Comparison of ENCODE assay signal across 19 mouse cellular contexts in genomic region chr5:107283935-107284524, GRCm38 (mm10). TPM values are rescaled to one million over a fixed set of nuclear protein-coding genes. Genes with fewer than 3 reads are reported as not detected.
DNase-seq lines count a peak whose midpoint lies in the region; ATAC-seq and TF ChIP-seq lines count a peak whose summit lies in the region.
"Had no signal": no experiment of that assay in that cellular context is flagged by ENCODE, and none has a peak within 500 bp of the region (broad histone marks: within the 10 kb centered on the region; RNA-seq: fewer than 3 reads in every experiment).

No protein-coding gene starts in this region.

- H3K79me2 ChIP-seq in heart, adult 2 months (replicated peaks; ENCODE audit: control insufficient read depth, insufficient read depth, low read length) = peaks cover 11% of the 10 kb centered on the region

- 49% methylated on average over 10 of the region's 10 CpGs for WGBS in heart, adult 2 months
- 74% methylated on average over 10 of the region's 10 CpGs for WGBS in heart, embryonic 10.5 days

- 0 out of 2 replicates have a peak, but pooled peaks have one; percentile 10 for TF ChIP-seq EP300 in heart, adult 2 months (IDR thresholded peaks at IDR 0.05; ENCODE audit: insufficient read depth, low read depth, low read length)

- no peak for ATAC-seq in inflammation-experienced regulatory T-cells, adult 6 months
- ATAC-seq: forebrain, embryonic 16.5 days; intestine, embryonic 16.5 days had no signal

- DNase-seq in heart, adult 2 months = no peak
- no peak for DNase-seq in heart, embryonic 10.5 days (ENCODE audit: low spot score)
- DNase-seq in lung, postnatal 10 days = peak; percentile 39
- no peak for DNase-seq in lung, postnatal 14 days
- DNase-seq in gastrocnemius, adult 2 months = peak; percentile 65
- no peak for DNase-seq in retina, embryonic 14.5 days (ENCODE audit: low spot score)
- DNase-seq: cerebellum, adult 18-20 months; embryo, embryonic 11 days; retina, postnatal 1 day; thymus, adult 18-20 months had no signal

- no peak overlapping the region for H3K4me3 ChIP-seq in heart, adult 2 months
- no peak overlapping the region for H3K4me3 ChIP-seq in heart, embryonic 10.5 days
- H3K4me3 ChIP-seq in gastrocnemius, adult 2 months = peak overlapping the region; percentile 29
- H3K4me3 ChIP-seq: hindbrain, embryonic 10.5 days; limb, embryonic 15.5 days; midbrain, embryonic 10.5 days; neural tube, embryonic 15.5 days had no signal

- H3K4me1 ChIP-seq in heart, adult 2 months (ENCODE audit: control insufficient read depth, insufficient read depth, low read length) = peaks cover 26% of the 10 kb centered on the region
- peaks cover 20% of the 10 kb centered on the region for H3K4me1 ChIP-seq in heart, embryonic 10.5 days

- H3K36me3 ChIP-seq in heart, adult 2 months (ENCODE audit: control insufficient read depth, insufficient read depth, low read length) = peaks cover 13% of the 10 kb centered on the region
- H3K36me3 ChIP-seq in heart, embryonic 10.5 days = peaks cover 14% of the 10 kb centered on the region
- H3K36me3 ChIP-seq: hindbrain, embryonic 10.5 days; midbrain, embryonic 10.5 days; neural tube, embryonic 15.5 days had no signal

- intact Hi-C loops in heart, adult 2 months (cut with DNase I) = no loop called here
- intact Hi-C loops in gastrocnemius, adult 2 months (cut with DNase I) = loop anchor here (10.0 kb wide), 1 partner anchor 159 kb away; no protein-coding TSS in a partner anchor

- no peaks in the 10 kb centered on the region; the same call in 1 of the 2 replicates for H3K9me3 ChIP-seq in heart, embryonic 10.5 days
- H3K9me3 ChIP-seq: hindbrain, embryonic 10.5 days; limb, embryonic 15.5 days; midbrain, embryonic 10.5 days; neural tube, embryonic 15.5 days had no signal

- TF ChIP-seq POLR2A in heart, adult 2 months (IDR thresholded peaks at IDR 0.05; ENCODE audit: insufficient read depth, low read depth, low read length) = no peak

- no peak overlapping the region for H3K9ac ChIP-seq in heart, adult 2 months (ENCODE audit: low read depth, low read length)
- H3K9ac ChIP-seq: limb, embryonic 15.5 days; neural tube, embryonic 15.5 days had no signal

- H3K27me3 ChIP-seq in heart, adult 2 months (ENCODE audit: control insufficient read depth, insufficient read depth, low read length) = no peaks in the 10 kb centered on the region
- peaks cover 5% of the 10 kb centered on the region; the same call in 1 of the 2 replicates for H3K27me3 ChIP-seq in heart, embryonic 10.5 days (ENCODE audit: insufficient read depth, poor library complexity, severe bottlenecking)
- H3K27me3 ChIP-seq: CH12.LX; limb, embryonic 15.5 days; neural tube, embryonic 15.5 days had no signal

- no peak for TF ChIP-seq CTCF in heart, adult 2 months (IDR thresholded peaks at IDR 0.05)
- no peak for TF ChIP-seq CTCF in gastrocnemius, adult 2 months (IDR thresholded peaks at IDR 0.05)

- peak overlapping the region; percentile 4; the same call in 1 of the 2 replicates for H3K27ac ChIP-seq in heart, adult 2 months
- H3K27ac ChIP-seq in heart, embryonic 10.5 days = no peak overlapping the region
- H3K27ac ChIP-seq in gastrocnemius, adult 2 months = peak overlapping the region; percentile 62
- H3K27ac ChIP-seq: hindbrain, embryonic 10.5 days; kidney, postnatal 0 days; limb, embryonic 15.5 days; midbrain, embryonic 10.5 days; neural tube, embryonic 15.5 days had no signal

RNA-seq across cellular contexts. Expression of gene Tgfbr3, which starts 5.4 kb away (rescaled TPM):
- total RNA-seq in heart, adult 2 months (2021) = 10 to 100 TPM; 41.2 to 47.6 TPM
- polyA plus RNA-seq in heart, adult 2 months (2012; rRNA removed) = 27.2 and 32.6 TPM in 2 replicates
- 36.7 and 54.6 TPM in 2 replicates for polyA plus RNA-seq in heart, embryonic 10.5 days (2016; fragmentation: Nextera tagmentation; extraction: Ambion mirVana)
- 10 to 100 TPM; 20.5 to 22.9 TPM for total RNA-seq in gastrocnemius, adult 2 months (2021)
- 10 to 100 TPM in 2 of 3 experiments, 1 to 10 TPM in 1; 2.1 to 17.2 (median 11.8) TPM for polyA plus RNA-seq in inflammation-experienced regulatory T-cells, adult 6 months (2017; shearing (Covaris generic))

RNA-seq across cellular contexts. Expression of gene Brdt, which starts 46.9 kb away (rescaled TPM):
- under 1 TPM; 0.30 to 0.47 TPM for total RNA-seq in heart, adult 2 months (2021)
- 0.18 and 0.38 TPM in 2 replicates for polyA plus RNA-seq in heart, adult 2 months (2012; rRNA removed)
- polyA plus RNA-seq in heart, embryonic 10.5 days (2016; fragmentation: Nextera tagmentation; extraction: Ambion mirVana) = 0.62 and 0.63 TPM in 2 replicates
- total RNA-seq in gastrocnemius, adult 2 months (2021) = 1 to 10 TPM; 2.1 to 2.3 TPM
- under 1 TPM in 1 of 3 experiments, not detected in 2; 0.62 TPM for polyA plus RNA-seq in inflammation-experienced regulatory T-cells, adult 6 months (2017; shearing (Covaris generic))

Comparison
In these comparisons a context has a peak if more than half of its experiments do, and no peak if none do; other contexts are left out.
1. DNase-seq: peak in lung, postnatal 10 days (single experiment) and gastrocnemius, adult 2 months (single experiment); none in heart, adult 2 months (0 of 2), heart, embryonic 10.5 days (single experiment), lung, postnatal 14 days (single experiment) and retina, embryonic 14.5 days (single experiment).